Mouse (Mus musculus) right cerebral cortex, postnatal 10 days (tissue): ENCODE measurements around the gene Cit.
"Not testable (repeated sequence)": the region's sequence is repeated elsewhere in the genome, so short reads cannot be mapped to it uniquely, and the experiment has no call there.

Experiments
- DNase-seq, 2 experiments: peaks; one replicate each; pipeline ENCODE4 v3.0.0; 2021; ENCODE audit warnings: low spot score in 2 of 2

The Cit gene

DNA sequence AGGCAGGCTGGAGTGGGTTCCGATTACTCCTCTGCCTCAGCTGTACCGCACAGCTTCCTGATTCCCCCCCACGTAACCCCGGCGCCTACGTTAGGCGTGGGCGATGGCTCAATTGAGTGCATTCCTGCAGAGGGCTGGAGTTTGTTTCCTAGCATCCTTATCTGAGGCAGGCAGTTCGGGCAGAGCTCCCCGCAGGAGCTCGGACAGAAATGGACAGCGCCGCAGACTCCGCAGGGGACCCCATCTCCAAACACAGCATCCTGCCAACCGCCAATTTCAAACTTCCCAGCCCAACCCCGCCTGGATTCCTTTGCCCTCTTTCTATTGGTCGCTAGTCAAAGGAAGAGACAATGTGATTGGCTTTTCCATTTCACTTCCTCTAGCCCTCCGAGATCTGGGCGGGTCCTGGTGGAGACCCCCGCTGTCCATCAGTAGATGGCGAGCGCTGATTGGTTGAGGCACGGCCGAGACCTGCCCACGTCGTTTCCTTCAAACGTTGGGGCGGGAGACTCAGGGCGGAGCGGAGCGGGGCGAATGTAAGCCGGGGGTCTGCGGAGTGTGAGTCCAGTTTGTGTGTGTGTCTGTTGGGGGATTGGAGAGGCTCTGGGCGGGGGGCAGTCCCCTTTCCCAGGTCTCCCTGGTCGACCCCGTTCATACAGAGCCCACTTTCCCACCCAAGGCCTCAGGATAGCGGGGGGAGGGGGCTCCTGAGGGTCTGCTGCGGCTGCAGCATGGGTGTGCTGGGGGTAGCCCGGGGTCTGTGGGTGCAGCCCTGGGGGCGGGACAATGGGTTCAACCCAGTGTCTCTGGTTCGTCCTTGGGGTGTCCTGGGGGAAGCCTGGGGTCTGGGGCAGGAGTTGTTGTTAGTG, at the start of gene Cit:
Gene Cit, plus strand, starts transcription at position 513 of the 869 bp plus-strand sequence.
- DNase-seq, result peak; percentile 97

DNA sequence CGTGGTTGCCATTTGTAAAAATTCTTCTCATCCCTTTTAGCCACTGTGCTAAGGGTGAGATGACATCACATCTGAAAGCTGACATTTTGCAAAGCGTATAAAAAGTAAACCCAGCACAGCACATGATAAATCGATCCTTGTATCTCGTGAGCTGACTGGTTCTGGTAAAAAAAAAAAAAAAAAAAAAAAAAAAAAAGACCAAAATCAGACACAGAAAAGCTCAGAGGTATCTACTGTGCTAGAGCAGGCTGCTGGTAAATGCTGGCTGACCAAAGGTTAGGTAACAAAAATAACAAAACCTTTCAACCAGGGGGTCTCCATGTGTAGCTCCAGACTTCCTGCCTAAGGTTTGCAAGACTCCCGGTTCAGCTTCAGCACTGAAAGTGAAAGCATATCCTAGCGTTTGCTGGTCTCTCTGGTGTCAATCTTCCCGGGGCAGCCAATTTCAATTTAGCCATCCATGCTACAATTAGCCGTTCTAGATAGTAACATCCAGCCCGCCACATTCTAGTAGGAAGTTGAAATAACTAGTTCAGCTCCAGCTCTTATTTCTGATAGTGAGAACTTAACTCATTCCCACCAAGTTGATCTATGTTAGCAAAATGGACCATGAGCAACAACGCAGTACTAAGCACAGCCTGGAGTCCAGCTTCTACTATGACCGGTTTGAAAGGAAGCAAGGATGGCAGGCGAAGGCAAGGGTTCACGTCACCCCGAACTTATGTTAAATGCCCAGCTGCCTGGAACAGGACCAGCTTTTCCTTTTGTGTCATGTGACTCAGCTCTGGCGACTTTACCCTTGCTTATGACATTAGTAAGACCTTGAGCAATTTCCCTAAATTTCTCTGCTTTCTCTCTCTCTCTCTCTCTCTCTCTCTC, 45.8 kb upstream of the Cit start:
- DNase-seq, result no peak

DNA sequence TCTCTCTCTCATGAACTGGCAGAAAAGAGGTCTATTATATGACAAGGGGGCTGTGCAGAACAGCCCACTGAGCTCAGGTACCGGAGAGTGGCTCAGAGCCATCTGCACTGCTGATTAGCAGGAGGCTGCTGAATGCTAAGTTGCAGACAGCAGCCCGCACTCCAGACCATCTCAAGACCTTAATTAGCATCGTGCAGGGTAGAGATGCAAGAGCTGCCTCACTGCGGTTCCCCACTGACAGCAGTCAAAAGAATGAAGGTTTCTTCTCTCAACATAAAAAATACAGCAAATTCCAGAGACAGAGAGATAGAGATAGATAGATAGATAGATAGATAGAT, 45.2 kb upstream of the Cit start:
- no peak for DNase-seq

DNA sequence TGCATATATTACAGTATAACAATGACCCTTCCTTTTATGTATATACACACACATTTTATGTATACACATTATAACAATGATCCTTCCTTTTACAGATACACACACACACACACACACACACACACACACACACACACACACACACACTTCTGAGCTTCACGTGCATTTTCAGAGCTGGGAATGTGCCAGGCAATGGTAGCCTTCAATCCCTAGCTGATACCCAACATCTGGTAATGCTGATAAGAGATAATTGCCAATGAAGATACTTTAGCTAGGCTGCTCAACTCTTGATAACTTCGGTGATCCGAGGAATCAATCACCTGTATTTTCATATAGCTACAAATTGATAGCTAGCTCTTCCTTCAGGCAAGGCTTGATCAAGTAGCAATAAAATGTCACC, 32.8 kb upstream of the Cit start:
- DNase-seq, result no peak

DNA sequence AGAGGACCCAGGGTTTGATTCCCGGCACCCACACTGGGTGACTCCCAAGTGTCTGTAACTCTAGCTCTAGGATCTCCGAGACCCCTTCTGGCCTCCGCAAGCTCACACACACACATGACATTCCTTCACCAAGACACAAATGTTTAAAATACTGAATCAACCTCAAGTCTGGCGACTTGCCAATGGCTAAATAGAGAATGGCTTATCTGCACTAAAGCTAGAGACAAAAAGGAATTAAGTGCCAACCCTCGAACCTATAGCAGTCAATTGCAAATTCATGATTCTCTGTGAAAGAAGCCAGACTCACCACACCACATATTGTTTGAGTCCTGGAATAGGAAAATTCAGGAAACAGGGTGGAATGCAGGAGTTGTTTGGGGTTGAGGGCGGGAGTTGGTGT, 28.1 kb upstream of the Cit start:
- DNase-seq, result no peak

DNA sequence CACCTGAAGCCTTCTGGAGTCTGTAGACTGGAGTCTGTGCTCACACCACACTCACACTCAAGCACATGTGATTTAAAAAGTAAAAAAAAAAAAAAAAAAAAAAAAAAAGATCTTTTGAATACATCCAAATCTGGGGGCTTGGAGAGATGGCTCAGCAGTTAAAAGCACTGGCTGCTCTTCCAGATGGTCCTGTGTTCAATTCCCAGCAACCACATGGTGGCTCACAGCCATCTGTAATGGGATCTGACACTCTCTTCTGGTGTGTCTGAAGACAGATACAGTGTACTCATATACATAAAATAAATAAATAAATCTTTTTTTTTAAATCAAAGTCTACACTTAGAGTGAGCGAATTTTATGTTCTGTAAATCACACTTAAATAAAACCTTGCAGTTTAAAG, 27.4 kb upstream of the Cit start:
- DNase-seq, result peak; percentile 34 to 56

DNA sequence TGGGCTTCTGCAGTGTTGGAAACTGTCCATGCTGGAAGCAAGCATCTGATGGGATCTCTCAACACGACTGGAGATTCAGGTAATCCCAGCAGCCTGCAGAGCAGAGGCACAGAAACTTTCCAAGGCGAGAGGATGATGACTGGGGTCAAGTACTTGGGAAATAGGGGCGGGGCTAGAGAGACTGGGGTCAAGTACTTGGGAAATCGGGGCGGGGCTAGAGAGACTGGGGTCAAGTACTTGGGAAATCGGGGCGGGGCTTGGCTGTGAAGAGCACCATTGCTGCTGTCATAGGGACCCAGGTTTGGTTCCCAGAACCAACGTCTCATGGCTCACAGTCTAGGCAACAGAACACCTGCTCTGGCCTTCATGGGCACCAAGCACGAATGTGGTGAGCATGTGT, 25.1 kb upstream of the Cit start:
- DNase-seq, result no peak

DNA sequence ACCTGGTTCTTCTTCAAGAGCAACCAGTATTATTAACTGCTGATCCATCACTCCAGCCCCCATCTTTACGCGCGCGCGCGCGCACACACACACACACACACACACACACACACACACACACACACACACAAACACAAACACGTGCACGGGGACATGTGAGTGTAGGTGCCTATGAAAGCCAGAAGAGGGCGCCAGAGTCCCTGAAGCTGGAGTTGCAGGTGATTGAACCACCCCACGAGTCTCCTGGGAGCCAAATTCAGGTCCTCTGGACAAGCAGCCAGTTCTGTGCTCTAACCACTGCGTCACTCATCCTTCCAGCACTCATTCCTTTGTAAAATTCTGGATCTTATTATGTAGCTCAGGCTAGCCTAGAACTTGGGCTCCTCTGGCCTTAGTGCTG, 23.9 kb upstream of the Cit start:
- DNase-seq, result no peak

GRCm38 (mm10) chr5:115821910-115822309, 23.2 kb upstream of the Cit start:
- no peak for DNase-seq

- no peak for DNase-seq
Observed at GRCm38 (mm10) chr5:115832754-115833153, 12.3 kb upstream of the Cit start.

- not testable (repeated sequence) for DNase-seq
Observed at GRCm38 (mm10) chr5:115833806-115834205, 11.3 kb upstream of the Cit start.

DNA sequence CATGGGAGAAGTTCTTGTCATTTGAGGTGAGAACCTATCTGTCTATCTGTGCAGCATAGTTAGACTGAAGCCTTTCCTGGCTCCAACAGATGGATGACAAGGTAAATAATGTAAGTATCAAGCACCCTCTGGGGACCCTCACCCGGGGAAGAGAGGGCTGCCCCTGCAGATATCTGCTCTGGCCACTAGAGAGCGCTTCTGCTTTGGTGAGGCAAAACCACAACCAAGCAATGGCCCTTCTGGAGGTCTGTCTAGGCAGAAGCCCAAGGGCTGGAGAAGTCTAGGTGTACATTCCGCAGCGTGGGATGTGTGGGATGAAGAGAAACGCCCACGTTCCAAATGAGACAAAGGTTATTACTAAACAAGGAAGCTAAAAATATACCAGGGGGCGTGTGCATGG, 9.8 kb upstream of the Cit start:
- DNase-seq, result no peak

DNA sequence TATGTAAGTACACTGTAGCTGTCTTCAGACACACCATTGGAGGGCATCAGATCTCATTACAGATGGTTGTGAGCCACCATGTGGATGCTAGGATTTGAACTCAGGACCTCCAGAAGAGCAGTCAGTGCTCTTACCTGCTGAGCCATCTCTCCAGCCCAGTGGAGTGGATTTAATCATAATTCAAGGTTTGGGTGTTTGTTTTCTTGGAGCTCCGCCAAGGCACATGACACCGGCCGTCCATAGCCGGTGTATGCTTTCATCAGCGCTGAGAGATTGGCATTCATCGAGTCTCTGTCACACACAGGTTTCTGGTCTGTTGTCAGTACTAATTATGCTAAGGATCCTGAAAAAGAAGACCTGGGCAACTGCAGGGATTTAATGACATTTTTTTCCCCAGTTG, 7.0 kb upstream of the Cit start:
- no peak for DNase-seq

DNA sequence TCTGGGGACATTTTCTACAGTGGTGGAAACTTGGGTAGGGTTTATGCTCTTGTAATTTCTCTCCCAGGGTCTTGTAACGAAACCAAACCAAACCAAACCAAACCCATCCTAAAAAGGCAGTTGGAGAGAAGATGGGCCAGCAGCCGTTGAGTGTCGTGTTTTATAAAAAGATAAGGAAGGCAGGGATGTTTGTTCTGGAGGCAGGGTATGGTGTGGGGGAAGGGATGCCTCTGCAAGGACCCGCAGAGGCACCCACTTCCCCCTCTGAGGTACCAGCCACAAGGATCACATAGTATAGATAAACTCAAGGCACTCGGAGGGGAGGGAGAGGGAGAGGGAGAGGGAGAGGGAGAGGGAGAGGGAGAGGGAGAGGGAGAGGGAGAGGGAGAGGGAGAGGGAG, 4.6 kb upstream of the Cit start:
- DNase-seq, result no peak

DNA sequence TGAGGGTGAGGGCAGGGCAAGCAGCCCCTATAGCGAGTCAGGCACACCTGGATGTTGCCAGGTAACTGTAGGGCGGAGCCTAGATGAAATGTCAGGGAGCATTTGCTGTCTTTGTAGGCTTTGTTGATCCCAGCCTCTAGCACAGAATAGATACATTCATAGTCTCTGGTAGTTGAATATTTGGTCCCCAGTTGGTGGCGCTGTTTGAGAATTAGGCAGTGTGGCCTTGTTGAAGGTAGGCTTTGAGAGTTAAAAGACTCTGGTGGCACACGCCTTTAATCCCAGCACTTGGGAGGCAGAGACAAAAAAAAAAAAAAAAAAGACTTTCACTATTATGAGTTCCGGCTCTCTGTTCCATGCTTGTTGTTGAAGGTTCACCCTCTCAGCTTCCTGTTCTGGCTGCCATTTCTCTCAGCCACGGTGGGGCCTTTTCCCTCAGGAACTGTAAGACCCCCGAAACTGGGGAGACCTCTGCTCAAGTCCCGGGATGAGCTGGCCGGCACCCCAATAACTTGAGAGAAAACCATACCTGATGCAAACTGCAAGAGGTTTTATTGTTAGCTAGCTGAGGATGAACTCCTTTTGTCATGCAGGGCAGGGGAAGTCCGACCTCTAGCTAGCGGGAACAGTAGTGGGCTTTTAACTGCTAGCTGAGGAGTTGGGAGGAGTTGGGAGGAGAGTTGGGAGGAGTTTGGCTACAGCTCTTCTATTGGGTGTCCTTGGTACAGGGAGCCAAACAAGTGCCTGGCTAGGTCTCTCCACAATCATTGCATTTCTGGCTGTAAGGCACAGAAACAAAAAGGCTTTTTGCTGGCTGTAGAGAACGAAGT, 3.9 kb upstream of the Cit start:
- no peak for DNase-seq

DNA sequence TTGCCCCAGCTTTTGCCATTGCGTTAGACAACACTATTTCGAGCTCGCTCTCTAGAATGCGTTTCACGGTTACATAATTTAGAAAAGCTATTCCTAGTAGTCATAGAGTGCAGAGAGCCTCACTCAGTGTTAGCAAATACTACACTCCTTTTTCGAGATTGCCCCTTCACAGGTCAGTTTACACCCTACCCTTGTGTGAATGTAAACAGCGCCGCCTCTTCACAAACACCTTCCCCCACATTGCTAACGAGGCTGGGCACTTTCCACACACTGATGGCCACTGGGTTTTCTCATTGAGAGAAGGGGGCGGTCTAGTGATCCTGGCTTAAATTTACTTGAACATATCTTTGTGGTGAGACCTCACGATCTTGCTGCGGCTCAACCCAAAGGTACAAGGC, 711 bp upstream of the Cit start:
- DNase-seq, result no peak

- no peak for DNase-seq
Observed at GRCm38 (mm10) chr5:115845635-115846174, 627 bp downstream of the Cit start.

DNA sequence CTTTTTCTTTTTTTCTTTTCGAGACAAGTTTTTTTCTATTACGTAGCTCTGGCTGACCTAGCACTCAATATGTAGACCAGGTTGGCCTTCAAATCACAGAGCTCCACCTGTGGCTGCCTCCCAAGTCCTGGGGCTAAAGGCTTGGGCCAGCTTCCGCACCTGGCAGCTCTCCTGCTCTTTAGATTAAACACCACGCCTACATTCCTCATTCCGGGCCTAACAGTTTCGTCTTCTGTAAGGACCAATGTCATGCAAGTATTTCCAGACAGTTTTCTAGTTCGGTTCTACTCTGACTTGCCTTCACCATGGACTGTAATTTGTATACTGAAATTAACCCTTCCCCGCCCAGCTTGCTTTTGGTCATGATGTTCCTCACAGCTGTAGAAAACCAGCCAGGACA, 2.1 kb downstream of the Cit start:
- no peak for DNase-seq

GRCm38 (mm10) chr5:115848463-115848862, 3.4 kb downstream of the Cit start:
- no peak for DNase-seq

- no peak for DNase-seq
Observed at GRCm38 (mm10) chr5:115849263-115849829, 4.3 kb downstream of the Cit start.

DNA sequence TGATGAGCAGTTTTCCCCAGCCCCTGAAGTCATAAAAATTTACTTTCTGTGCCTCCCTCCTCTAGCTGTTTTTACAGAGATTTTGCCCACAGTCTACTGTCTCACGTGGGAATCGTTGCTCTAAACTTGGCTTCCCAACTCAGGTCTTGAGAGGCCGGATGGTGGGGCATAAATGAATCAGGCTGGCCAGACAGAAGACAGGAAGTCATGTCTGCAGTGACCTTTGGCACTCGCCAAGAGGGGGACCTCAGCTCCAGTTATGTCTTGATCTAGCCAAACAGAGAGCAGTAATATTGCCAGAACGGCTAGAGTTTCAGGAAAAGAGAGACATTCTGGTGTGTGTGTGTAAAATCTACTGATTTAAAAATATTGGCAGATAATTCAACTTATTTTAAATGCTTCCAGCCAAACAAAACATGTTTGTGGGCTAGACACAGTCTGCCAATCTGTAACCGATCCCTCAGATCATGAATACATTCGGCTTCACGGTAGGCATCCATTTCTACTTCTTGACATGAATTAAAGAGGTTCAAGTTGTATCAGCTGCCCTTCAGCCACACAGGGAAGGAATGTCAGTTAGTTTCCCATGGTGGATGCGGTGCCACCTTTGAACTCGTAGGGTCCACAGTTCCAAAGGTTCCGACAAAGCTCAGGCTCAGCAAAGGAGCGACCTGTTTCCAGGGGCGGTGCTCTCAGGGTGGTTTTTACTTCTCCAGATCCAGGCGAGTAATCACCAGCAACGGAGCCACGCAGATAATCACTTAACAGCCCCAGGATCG, 5.4 kb downstream of the Cit start:
- no peak for DNase-seq
